Mouse (Mus musculus): ENCODE data around the gene Pcsk6. TPM values are rescaled to one million over a fixed set of nuclear protein-coding genes. Genes with fewer than 3 reads are reported as not detected.
"Not testable (repeated sequence)": the region's sequence is repeated elsewhere in the genome, so short reads cannot be mapped to it uniquely, and the experiment has no call there.

The Pcsk6 gene
- polyA plus RNA-seq (2015; fragmentation: Nextera tagmentation; extraction: Ambion mirVana), result 1.4 and 1.5 TPM in 2 replicates

DNA sequence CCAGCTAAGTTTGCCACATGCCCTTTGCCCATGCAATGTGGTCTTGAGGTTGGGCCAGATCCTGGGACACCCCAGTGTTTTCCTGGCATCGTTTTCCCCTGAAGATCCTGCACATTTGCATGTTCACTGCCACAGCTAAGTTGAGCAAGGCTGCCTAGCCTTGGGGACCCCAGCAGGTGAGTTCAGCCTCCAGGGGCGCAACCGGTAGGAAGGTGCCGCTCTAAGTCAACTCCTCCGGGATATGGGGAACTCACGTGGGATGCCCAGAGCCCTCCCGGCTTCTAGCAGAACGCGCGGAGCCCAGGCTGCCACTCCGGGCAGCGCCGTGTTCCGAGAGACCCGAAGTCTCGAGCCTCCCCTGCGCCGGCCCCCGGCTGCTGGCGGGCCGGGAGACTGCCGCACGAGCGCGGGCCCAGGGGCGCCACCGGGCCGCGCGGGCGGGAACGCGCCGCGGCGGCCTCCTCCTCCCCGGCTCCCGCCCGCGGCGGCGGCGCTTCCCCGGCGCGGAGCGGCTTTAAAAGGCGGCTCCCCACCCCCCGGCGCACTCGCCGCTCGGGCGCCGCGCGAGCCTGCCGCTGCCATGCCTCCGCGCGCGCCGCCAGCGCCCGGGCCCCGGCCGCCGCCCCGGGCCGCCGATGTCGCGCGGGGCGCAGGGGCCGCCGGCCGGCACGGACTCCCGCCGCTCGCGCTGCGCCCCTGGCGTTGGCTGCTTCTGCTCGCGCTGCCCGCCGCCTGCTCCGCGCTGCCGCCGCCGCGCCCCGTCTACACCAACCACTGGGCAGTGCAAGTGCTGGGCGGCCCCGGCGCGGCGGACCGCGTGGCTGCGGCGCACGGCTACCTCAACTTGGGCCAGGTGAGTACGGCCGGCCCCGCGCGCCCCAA lies at the start of gene Pcsk6:
Gene Pcsk6, plus strand, starts transcription at position 144 of the 882 bp plus-strand sequence.
- Histone ChIP-seq H3K4me3 (replicated peaks) (peak within 1 kb of the TSS; percentile 63), H3K27ac (replicated peaks) (no peak within 1 kb of the TSS), H3K27me3 (replicated peaks) (peaks cover 54% of the 10 kb centered on the region), H3K4me1 (peaks cover 13% of the 10 kb centered on the region), H3K9me3 (replicated peaks) (no peaks in the 10 kb centered on the region), H3K4me2 (peak within 1 kb of the TSS; percentile 98), H3K9ac (replicated peaks) (peak within 1 kb of the TSS; percentile 57), H3K36me3 (no peaks in the 10 kb centered on the region)
- under 1% methylated on average over 61 of the region's 111 CpGs for WGBS
- ATAC-seq (ENCODE audit: low FRiP score), result peak; percentile 70

GRCm38 (mm10) chr7:65813611-65814212 lies 47.8 kb upstream of the Pcsk6 start:
- Histone ChIP-seq H3K9me3 (replicated peaks) (0 out of 2 replicates have a peak, but pooled peaks cover 3% of the 10 kb centered on the region), H3K4me2 (no peak overlapping the region), H3K36me3 (no peaks in the 10 kb centered on the region), H3K27ac (replicated peaks) (no peak overlapping the region), H3K27me3 (replicated peaks) (no peaks in the 10 kb centered on the region), H3K4me3 (replicated peaks) (no peak overlapping the region), H3K4me1 (no peaks in the 10 kb centered on the region), H3K9ac (replicated peaks) (no peak overlapping the region)
- no peak for ATAC-seq (ENCODE audit: low FRiP score)
- WGBS, result 88% methylated on average over 8 of the region's 8 CpGs

DNA sequence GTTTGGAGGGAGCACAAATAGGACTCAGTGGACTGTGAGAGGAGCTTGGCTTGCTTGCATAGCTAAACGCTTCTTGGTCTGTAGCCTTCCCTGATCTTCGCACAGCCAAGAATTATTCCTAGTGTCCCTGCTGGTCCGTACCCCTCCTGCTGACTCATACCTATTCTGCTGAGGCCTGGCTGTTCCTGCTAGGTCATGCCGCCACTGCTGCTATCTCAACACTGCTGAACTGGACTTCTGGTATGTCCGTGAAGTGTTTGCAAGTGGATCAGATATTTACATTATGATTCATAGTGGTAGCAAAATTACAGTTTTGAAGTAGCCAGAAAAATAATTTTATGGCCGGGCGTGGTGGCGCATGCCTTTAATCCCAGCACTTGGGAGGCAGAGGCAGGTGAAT lies 44.0 kb upstream of the Pcsk6 start:
- H3K4me3 ChIP-seq (replicated peaks), result no peak overlapping the region
- ATAC-seq (ENCODE audit: low FRiP score), result no peak

GRCm38 (mm10) chr7:65820391-65820790 lies 41.1 kb upstream of the Pcsk6 start:
- 0 out of 2 replicates have a peak, but pooled peaks cover 3% of the 10 kb centered on the region for H3K9me3 ChIP-seq (replicated peaks)
- no peak overlapping the region for H3K9ac ChIP-seq (replicated peaks)
- no peaks in the 10 kb centered on the region for H3K27me3 ChIP-seq (replicated peaks)
- no peak overlapping the region for H3K4me3 ChIP-seq (replicated peaks)
- no peak for ATAC-seq (ENCODE audit: low FRiP score)
- peaks cover 7% of the 10 kb centered on the region for H3K4me1 ChIP-seq
- no peak overlapping the region for H3K27ac ChIP-seq (replicated peaks)
- 25% methylated on average over 8 of the region's 8 CpGs for WGBS
- H3K36me3 ChIP-seq, result no peaks in the 10 kb centered on the region
- no peak overlapping the region for H3K4me2 ChIP-seq

More for the DNA sequence above, 44.0 kb upstream of the Pcsk6 start:
- whole genome bisulfite sequencing, result 97% methylated on average over 8 of the region's 8 CpGs
- H3K27me3 ChIP-seq (replicated peaks), result no peaks in the 10 kb centered on the region
- H3K27ac ChIP-seq (replicated peaks), result no peak overlapping the region
- H3K9me3 ChIP-seq (replicated peaks), result 0 out of 2 replicates have a peak, but pooled peaks cover 3% of the 10 kb centered on the region
- H3K4me1 ChIP-seq, result peaks cover 7% of the 10 kb centered on the region
- no peak overlapping the region for H3K4me2 ChIP-seq
- H3K36me3 ChIP-seq, result no peaks in the 10 kb centered on the region
- H3K9ac ChIP-seq (replicated peaks), result no peak overlapping the region

DNA sequence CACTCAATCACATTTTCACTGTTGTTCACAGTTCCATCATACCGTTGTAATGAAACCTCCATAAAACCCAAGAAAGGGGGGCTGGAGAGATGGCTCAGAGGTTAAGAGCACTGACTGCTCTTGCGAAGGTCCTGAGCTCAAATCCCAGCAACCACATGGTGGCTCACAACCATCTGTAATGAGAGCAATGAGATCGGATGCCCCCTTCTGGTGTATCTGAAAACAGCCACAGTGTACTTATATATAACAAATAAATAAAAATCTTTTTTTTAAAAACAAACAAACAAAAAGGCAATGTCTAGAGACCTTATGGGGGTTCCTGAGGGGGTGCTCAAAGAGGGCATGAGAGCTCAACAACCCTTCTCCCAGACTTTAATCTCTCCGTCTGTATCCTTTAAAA lies 39.6 kb upstream of the Pcsk6 start:
- not testable (repeated sequence) for H3K27ac ChIP-seq (replicated peaks); H3K9ac ChIP-seq (replicated peaks); H3K4me3 ChIP-seq (replicated peaks); H3K36me3 ChIP-seq; ATAC-seq (ENCODE audit: low FRiP score); H3K27me3 ChIP-seq (replicated peaks); H3K4me2 ChIP-seq; H3K9me3 ChIP-seq (replicated peaks); H3K4me1 ChIP-seq
- 75% methylated on average over 4 of the region's 4 CpGs for WGBS

GRCm38 (mm10) chr7:65822506-65823119 lies 38.9 kb upstream of the Pcsk6 start:
- ATAC-seq (ENCODE audit: low FRiP score), result no peak
- peaks cover 7% of the 10 kb centered on the region for H3K4me1 ChIP-seq

GRCm38 (mm10) chr7:65839756-65840155 lies 21.8 kb upstream of the Pcsk6 start:
- Histone ChIP-seq H3K4me2 (no peak overlapping the region), H3K4me1 (no peaks in the 10 kb centered on the region), H3K4me3 (replicated peaks) (no peak overlapping the region), H3K27ac (replicated peaks) (no peak overlapping the region), H3K36me3 (no peaks in the 10 kb centered on the region), H3K9me3 (replicated peaks) (peaks cover 7% of the 10 kb centered on the region; the same call in 1 of the 2 replicates), H3K27me3 (replicated peaks) (no peaks in the 10 kb centered on the region), H3K9ac (replicated peaks) (no peak overlapping the region)
- 97% methylated on average over 3 of the region's 3 CpGs for WGBS
- ATAC-seq (ENCODE audit: low FRiP score), result no peak

More at GRCm38 (mm10) chr7:65822506-65823119, 38.9 kb upstream of the Pcsk6 start:
- no peak overlapping the region for H3K27ac ChIP-seq (replicated peaks)
- H3K9ac ChIP-seq (replicated peaks), result no peak overlapping the region
- H3K27me3 ChIP-seq (replicated peaks), result no peaks in the 10 kb centered on the region
- no peak overlapping the region for H3K4me3 ChIP-seq (replicated peaks)
- no peaks in the 10 kb centered on the region for H3K36me3 ChIP-seq
- no peak overlapping the region for H3K4me2 ChIP-seq
- 81% methylated on average over 2 of the region's 2 CpGs for WGBS
- H3K9me3 ChIP-seq (replicated peaks), result no peaks in the 10 kb centered on the region

- Histone ChIP-seq H3K9ac (replicated peaks) (no peak overlapping the region), H3K36me3 (no peaks in the 10 kb centered on the region), H3K27ac (replicated peaks) (no peak overlapping the region), H3K9me3 (replicated peaks) (peaks cover 7% of the 10 kb centered on the region; the same call in 1 of the 2 replicates), H3K4me1 (no peaks in the 10 kb centered on the region), H3K4me3 (replicated peaks) (no peak overlapping the region), H3K4me2 (no peak overlapping the region), H3K27me3 (replicated peaks) (no peaks in the 10 kb centered on the region)
- 72% methylated on average over 2 of the region's 2 CpGs for WGBS
- ATAC-seq (ENCODE audit: low FRiP score), result no peak
Observed at GRCm38 (mm10) chr7:65843210-65843609, 18.3 kb upstream of the Pcsk6 start.

GRCm38 (mm10) chr7:65860981-65861380 lies 553 bp upstream of the Pcsk6 start:
- ATAC-seq (ENCODE audit: low FRiP score), result no peak
- H3K27me3 ChIP-seq (replicated peaks), result peaks cover 49% of the 10 kb centered on the region
- H3K4me1 ChIP-seq, result peaks cover 13% of the 10 kb centered on the region
- no peak overlapping the region for H3K9ac ChIP-seq (replicated peaks)
- WGBS, result 57% methylated on average over 7 of the region's 7 CpGs
- peak overlapping the region; percentile 98 for H3K4me2 ChIP-seq
- H3K4me3 ChIP-seq (replicated peaks), result no peak overlapping the region
- no peaks in the 10 kb centered on the region for H3K36me3 ChIP-seq
- H3K9me3 ChIP-seq (replicated peaks), result no peaks in the 10 kb centered on the region
- no peak overlapping the region for H3K27ac ChIP-seq (replicated peaks)

DNA sequence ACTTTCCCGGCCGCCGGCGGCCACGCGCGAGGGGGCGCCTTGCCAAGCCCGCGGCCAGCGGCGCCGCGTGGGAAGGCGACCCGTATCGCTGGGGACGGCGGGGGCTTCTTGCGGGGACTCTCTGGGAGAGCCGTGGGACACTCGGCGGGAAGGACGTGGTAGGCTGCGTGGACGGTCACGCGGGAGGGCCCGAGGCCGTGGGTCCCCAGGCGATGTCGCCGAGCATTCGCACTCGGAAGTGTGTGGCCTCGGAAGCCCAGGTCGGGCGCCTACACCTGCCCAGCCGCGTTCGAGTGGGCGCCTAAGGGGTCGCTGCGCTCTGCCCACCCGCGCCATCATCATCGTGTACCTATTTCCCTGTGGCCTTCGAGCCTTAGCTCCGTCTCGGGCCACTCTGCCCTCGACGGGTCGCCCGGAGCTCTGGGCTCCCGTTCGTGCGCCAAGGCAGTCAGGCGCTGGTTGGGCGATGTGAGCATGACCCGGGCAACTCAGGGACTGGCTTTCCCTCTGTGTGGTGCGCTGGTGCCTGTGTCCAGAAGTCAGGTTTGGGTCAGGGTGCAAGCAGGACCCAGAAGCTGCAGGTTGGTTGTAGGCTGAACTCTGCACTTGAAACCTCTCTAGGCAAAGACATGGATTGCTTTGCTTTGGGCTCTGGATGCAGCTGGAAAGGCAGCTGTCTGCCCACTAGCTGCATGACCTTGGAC lies 1.1 kb downstream of the Pcsk6 start:
- Histone ChIP-seq H3K36me3 (no peaks in the 10 kb centered on the region), H3K27me3 (replicated peaks) (peaks cover 54% of the 10 kb centered on the region), H3K4me3 (replicated peaks) (peak overlapping the region; percentile 63), H3K4me2 (peak overlapping the region; percentile 98), H3K9me3 (replicated peaks) (no peaks in the 10 kb centered on the region), H3K27ac (replicated peaks) (no peak overlapping the region), H3K9ac (replicated peaks) (peak overlapping the region; percentile 57), H3K4me1 (peaks cover 13% of the 10 kb centered on the region)
- ATAC-seq (ENCODE audit: low FRiP score), result peak; percentile 28
- 1% methylated on average over 60 of the region's 61 CpGs for WGBS

GRCm38 (mm10) chr7:65869173-65869572 lies 7.6 kb downstream of the Pcsk6 start:
- ATAC-seq (ENCODE audit: low FRiP score), result no peak
- Histone ChIP-seq H3K4me1 (peaks cover 15% of the 10 kb centered on the region), H3K27ac (replicated peaks) (no peak overlapping the region), H3K9me3 (replicated peaks) (no peaks in the 10 kb centered on the region), H3K4me3 (replicated peaks) (no peak overlapping the region), H3K9ac (replicated peaks) (no peak overlapping the region), H3K27me3 (replicated peaks) (peaks cover 13% of the 10 kb centered on the region), H3K36me3 (no peaks in the 10 kb centered on the region), H3K4me2 (no peak overlapping the region)
- 85% methylated on average over 16 of the region's 16 CpGs for WGBS

Measured in neural tube, embryonic 15.5 days (tissue).